Mouse (Mus musculus) small intestine, adult 2 months (tissue): Measurements from ENCODE around the gene Frem2. TPM values are rescaled to one million over a fixed set of nuclear protein-coding genes. Genes with fewer than 3 reads are reported as not detected.

Source experiments
- H3K27ac ChIP-seq: fragments of 200-500 bp; 2 replicates; pipeline ENCODE4 v1.5.1; 2012; ENCODE audit warnings: low read depth, low read length, control low read depth, inconsistent platforms; ENCODE audit not compliant: insufficient read depth
- H3K27me3 ChIP-seq: fragments of 200-500 bp; 2 replicates; pipeline ENCODE4 v1.6.1; 2012; ENCODE audit warnings: mild to moderate bottlenecking, moderate library complexity, low read length, inconsistent platforms; ENCODE audit not compliant: control insufficient read depth, insufficient read depth
- H3K36me3 ChIP-seq: fragments of 200-500 bp; 2 replicates; pipeline ENCODE4 v1.6.1; 2012; ENCODE audit warnings: mild to moderate bottlenecking, low read length, control low read depth, inconsistent platforms; ENCODE audit not compliant: control insufficient read depth, insufficient read depth
- H3K4me1 ChIP-seq: fragments of 200-500 bp; 2 replicates; pipeline ENCODE4 v1.6.1; 2012; ENCODE audit warnings: low read length, inconsistent platforms, mixed read lengths; ENCODE audit not compliant: control insufficient read depth, insufficient read depth, insufficient read length
- H3K4me3 ChIP-seq: fragments of 200-500 bp; 2 replicates; pipeline ENCODE4 v1.5.1; 2012; ENCODE audit warnings: low read depth, mild to moderate bottlenecking, control low read depth, inconsistent platforms, low read length, moderate library complexity
- CTCF ChIP-seq: fragments of 200-500 bp; IDR thresholded peaks from 2 replicates; pipeline ENCODE4 v1.5.1; 2012; ENCODE audit warnings: low read depth, mild to moderate bottlenecking, control low read depth, inconsistent platforms, low read length, moderate library complexity, mixed read lengths; ENCODE audit not compliant: insufficient replicate concordance, insufficient read length; ENCODE audit errors: extremely low read depth
- POLR2A ChIP-seq: fragments of 200-500 bp; IDR thresholded peaks from 2 replicates; pipeline ENCODE4 v1.6.1; 2012; ENCODE audit warnings: low read depth, mild to moderate bottlenecking, control low read depth, inconsistent platforms, low read length, moderate library complexity
- WGBS: fragments of 180-500 bp; shearing (Covaris S2); methylation state at CpG from one replicate; pipeline ENCODE4 v1.1.7; 2018; 5-methylcytosine and 5-hydroxymethylcytosine counted together
- polyA plus RNA-seq: library from polyadenylated mRNA; depleted of rRNA; stranded (reverse); fragments of >200 nt; gene quantifications from 2 replicates; pipeline ENCODE4 v1.2.3, GENCODE M21; 2012

Frem2 gene
- polyA plus RNA-seq, 1 experiment: 2.1 TPM

DNA sequence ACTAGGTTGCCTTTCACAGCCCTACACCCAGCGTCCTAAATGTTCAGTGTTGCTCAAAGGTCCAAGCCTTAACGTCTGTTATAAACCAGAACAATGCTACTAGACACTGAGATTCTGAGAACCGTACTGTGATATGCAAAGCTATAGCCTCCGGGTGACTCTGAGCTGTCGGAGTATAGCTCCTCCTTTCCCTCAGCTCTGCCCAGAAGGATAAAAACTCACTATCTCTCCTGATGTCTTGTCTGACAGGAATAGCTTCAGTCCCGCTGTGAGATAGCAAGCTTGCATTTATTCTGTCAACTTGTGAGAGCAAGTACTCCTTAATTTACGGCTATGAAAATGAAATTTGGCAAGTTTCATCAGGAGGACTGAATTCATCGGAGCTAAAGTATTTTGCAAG, 33.9 kb downstream of the Frem2 start:
- no peaks in the 10 kb centered on the region for H3K27me3 ChIP-seq
- 81% methylated on average over 8 of the region's 8 CpGs for WGBS
- TF ChIP-seq CTCF (no peak), POLR2A (no peak)
- no peaks in the 10 kb centered on the region for H3K4me1 ChIP-seq
- no peak overlapping the region for H3K27ac ChIP-seq
- no peaks in the 10 kb centered on the region for H3K36me3 ChIP-seq
- H3K4me3 ChIP-seq: no peak overlapping the region

DNA sequence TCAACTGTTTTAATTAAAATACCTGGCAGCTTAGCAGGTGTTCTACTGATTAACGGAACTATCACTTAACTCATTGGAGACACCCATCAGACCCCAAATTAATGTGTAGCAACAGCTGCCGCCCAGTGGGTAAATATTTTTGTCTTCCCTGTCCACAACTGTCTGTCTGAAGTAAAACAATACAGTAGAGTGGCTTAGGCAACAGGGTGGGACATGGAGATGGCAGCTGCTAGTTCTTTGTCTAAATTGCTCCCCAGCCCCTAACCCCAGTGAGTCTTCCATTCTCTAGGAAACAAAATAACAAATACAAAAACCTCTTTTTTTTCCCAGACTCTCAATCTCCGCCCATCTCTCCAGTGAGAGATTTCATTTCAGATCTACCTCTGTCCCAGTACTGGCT, 36.2 kb downstream of the Frem2 start:
- H3K36me3 ChIP-seq: no peaks in the 10 kb centered on the region
- H3K27ac ChIP-seq: no peak overlapping the region
- H3K4me3 ChIP-seq: no peak overlapping the region
- H3K4me1 ChIP-seq: no peaks in the 10 kb centered on the region
- WGBS: 79% methylated on average over 3 of the region's 3 CpGs
- no peaks in the 10 kb centered on the region for H3K27me3 ChIP-seq
- TF ChIP-seq CTCF (no peak), POLR2A (no peak)

DNA sequence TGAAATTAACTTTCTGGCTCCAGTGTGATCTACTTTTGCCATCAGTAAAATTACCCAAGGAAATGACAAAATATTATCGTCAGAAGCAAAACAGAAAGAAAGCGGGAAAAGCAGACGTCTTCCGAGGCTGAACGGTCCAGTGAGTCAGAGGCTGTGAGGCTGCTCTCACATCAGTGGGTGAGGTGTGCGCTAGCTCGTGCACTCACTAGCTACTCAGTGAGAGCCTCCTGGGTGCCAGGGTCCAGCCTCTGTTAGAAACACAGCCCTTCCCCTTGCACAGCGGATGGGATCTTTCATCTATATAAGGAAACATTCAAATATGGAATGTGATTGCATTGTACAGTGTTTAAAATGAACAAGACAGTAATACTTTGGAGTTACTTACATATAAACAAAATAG, 36.8 kb downstream of the Frem2 start:
- WGBS: 83% methylated on average over 8 of the region's 8 CpGs
- no peak overlapping the region for H3K4me3 ChIP-seq
- no peak overlapping the region for H3K27ac ChIP-seq
- H3K27me3 ChIP-seq: no peaks in the 10 kb centered on the region
- TF ChIP-seq CTCF (no peak), POLR2A (no peak)
- no peaks in the 10 kb centered on the region for H3K36me3 ChIP-seq
- no peaks in the 10 kb centered on the region for H3K4me1 ChIP-seq

DNA sequence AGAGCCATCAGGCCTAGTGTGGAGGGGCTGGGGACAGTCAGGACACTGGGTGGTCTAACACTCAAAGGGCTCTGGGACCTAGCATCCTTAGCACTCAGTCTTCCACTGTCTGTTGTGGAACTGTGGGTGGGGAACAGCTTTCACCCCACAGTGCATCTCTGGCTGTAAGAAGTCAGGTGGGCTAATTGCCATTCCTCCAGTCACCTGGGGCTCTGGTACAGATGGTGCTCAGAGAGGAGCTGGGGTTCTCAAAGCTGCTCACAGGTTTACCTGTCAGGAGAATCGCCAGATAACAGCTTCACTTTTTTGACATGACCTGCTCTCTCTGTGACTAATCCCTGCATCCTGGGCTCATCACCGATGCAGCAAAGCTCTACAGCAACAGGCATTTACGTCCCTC, 46.0 kb downstream of the Frem2 start:
- WGBS: 61% methylated on average over 3 of the region's 3 CpGs
- no peak overlapping the region for H3K27ac ChIP-seq
- H3K4me3 ChIP-seq: no peak overlapping the region
- TF ChIP-seq POLR2A (no peak), CTCF (no peak)
- no peaks in the 10 kb centered on the region for H3K27me3 ChIP-seq
- no peaks in the 10 kb centered on the region for H3K36me3 ChIP-seq
- H3K4me1 ChIP-seq: no peaks in the 10 kb centered on the region

DNA sequence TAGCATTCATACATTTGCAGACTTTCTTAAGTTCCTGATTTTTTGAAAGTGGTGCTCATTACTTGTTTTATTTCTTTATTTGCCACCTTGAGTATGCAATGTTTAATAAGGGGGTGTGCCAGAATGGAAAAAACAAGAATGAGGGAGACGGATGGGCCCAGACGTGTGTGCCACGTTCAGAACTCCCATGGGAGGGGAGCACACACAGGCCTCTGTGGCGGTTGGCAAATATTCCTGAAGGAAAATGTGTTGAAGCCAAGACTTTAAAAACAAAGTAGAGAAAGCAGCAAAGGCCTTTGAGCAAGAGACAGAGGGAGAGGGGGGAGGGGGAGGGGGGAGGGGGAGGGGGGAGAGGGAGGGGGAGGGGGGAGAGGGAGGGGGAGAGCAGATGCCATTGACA, 47.3 kb downstream of the Frem2 start:
- no peak for TF ChIP-seq CTCF
- TF ChIP-seq POLR2A: no peak
- Histone ChIP-seq H3K4me1 (no peaks in the 10 kb centered on the region), H3K27ac (no peak overlapping the region), H3K27me3 (no peaks in the 10 kb centered on the region), H3K36me3 (no peaks in the 10 kb centered on the region), H3K4me3 (no peak overlapping the region)
- WGBS: 54% methylated on average over 4 of the region's 4 CpGs

DNA sequence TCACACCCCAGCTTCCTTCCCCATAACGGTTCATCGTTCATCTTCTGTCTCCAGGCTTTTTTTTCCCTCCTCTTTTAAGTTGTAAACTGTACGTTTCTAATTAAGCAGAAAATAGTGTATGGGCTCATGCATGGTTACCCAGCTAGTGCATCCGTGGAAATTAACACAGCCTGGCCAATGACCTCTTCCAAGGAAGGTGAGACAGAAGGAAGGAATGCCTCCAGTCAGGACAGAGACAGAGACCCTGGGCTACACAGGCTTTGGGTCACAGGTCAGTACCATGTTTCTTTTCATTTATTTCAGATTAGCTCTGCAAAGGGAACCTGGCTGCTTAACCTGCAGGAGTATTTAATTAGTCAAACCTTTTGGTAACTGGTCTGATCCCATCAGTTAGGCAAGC, 57.0 kb downstream of the Frem2 start:
- H3K27ac ChIP-seq: no peak overlapping the region
- H3K4me1 ChIP-seq: 0 out of 2 replicates have a peak, but pooled peaks cover 2% of the 10 kb centered on the region
- H3K27me3 ChIP-seq: no peaks in the 10 kb centered on the region
- H3K36me3 ChIP-seq: no peaks in the 10 kb centered on the region
- H3K4me3 ChIP-seq: no peak overlapping the region
- TF ChIP-seq CTCF (no peak), POLR2A (no peak)
- 79% methylated on average over 4 of the region's 4 CpGs for WGBS

DNA sequence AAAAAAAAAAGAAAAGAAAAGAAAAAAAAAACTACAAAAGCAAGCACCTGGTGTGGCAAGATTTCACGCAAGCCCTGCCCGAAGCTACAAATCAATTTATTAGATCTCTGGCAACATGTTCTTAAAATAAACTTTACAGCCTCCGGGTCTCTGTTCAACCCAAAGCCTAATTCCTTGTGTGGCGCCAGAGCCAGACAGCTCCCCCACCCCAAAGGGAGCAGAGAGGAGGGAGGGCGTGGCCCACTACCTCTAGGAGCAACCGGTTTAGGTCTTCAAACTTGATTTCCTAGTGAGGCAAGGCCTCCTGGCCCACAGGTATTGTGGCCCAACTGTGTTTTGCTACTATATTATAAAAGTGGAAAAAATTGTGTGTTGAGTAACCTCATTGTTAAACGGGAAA, 57.8 kb downstream of the Frem2 start:
- 23% methylated on average over 7 of the region's 7 CpGs for WGBS
- Histone ChIP-seq H3K4me1 (0 out of 2 replicates have a peak, but pooled peaks cover 2% of the 10 kb centered on the region), H3K36me3 (no peaks in the 10 kb centered on the region), H3K27me3 (no peaks in the 10 kb centered on the region), H3K4me3 (no peak overlapping the region), H3K27ac (no peak overlapping the region)
- TF ChIP-seq CTCF: no peak
- no peak for TF ChIP-seq POLR2A

DNA sequence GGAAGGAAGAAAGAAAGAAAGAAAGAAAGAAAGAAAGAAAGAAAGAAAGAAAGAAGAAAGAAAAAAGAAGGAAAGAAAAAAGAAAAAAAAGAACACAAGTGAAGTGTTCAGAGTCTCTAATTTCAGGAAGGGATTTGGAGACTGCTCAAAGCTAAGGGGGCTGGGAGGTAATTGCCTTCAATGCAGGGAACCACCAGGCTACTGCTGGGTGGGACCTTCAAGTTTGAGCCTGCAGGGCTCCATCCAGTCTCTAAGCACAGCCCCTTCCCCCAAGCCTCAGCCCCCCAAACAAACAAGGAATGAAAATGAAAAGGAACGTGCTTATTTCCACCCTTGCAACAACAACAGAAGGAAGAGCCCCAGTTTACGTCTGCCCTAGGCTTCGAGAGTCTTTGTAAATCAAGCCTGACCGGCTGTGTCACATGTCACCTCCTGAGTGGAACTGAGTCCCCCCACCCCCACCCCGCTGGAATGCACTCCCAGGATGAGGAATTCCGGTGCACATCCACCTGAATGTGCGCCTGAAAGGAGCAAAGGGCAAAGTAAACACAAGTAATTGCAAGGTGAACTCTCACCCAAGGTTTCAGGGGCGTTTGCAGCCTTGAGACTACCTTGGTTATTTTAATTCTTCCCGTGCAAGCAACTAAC, 58.9 kb downstream of the Frem2 start:
- Histone ChIP-seq H3K36me3 (no peaks in the 10 kb centered on the region), H3K27ac (no peak overlapping the region), H3K4me1 (0 out of 2 replicates have a peak, but pooled peaks cover 2% of the 10 kb centered on the region), H3K27me3 (no peaks in the 10 kb centered on the region), H3K4me3 (no peak overlapping the region)
- TF ChIP-seq CTCF (no peak), POLR2A (no peak)
- WGBS: 11% methylated on average over 9 of the region's 9 CpGs
